Mouse (Mus musculus): ENCODE measurements around the gene 1700014D04Rik. TPM values are rescaled to one million over a fixed set of nuclear protein-coding genes. Genes with fewer than 3 reads are reported as not detected.

The 1700014D04Rik gene
- polyA plus RNA-seq, 1 experiment from 2014 or later = 0.14 TPM

GRCm38 (mm10) chr13:59768531-59768930 lies 22.0 kb upstream of the 1700014D04Rik start:
- no peak for ATAC-seq (ENCODE audit: low FRiP score)
- Histone ChIP-seq H3K4me2 (peak overlapping the region; percentile 74), H3K4me1 (peaks cover 47% of the 10 kb centered on the region), H3K27me3 (replicated peaks) (no peaks in the 10 kb centered on the region), H3K36me3 (peaks cover 10% of the 10 kb centered on the region), H3K4me3 (replicated peaks) (peak overlapping the region; percentile 91), H3K9ac (replicated peaks) (peak overlapping the region; percentile 80), H3K9me3 (replicated peaks) (no peaks in the 10 kb centered on the region), H3K27ac (replicated peaks) (no peak overlapping the region)
- 34% methylated on average over 13 of the region's 13 CpGs for WGBS

- no peak overlapping the region for H3K27ac ChIP-seq (replicated peaks)
- no peaks in the 10 kb centered on the region for H3K27me3 ChIP-seq (replicated peaks)
- no peak for ATAC-seq (ENCODE audit: low FRiP score)
- WGBS = 67% methylated on average over 11 of the region's 11 CpGs
- H3K4me2 ChIP-seq = peak overlapping the region; percentile 74
- no peak overlapping the region for H3K9ac ChIP-seq (replicated peaks)
- no peak overlapping the region for H3K4me3 ChIP-seq (replicated peaks)
- peaks cover 9% of the 10 kb centered on the region; the same call in 1 of the 2 replicates for H3K36me3 ChIP-seq
- H3K9me3 ChIP-seq (replicated peaks) = no peaks in the 10 kb centered on the region
- H3K4me1 ChIP-seq = peaks cover 47% of the 10 kb centered on the region
Observed at GRCm38 (mm10) chr13:59766786-59767515, 20.4 kb upstream of the 1700014D04Rik start.

GRCm38 (mm10) chr13:59762791-59763190 lies 16.2 kb upstream of the 1700014D04Rik start:
- peaks cover 46% of the 10 kb centered on the region for H3K36me3 ChIP-seq
- WGBS = 95% methylated on average over 7 of the region's 7 CpGs
- no peak overlapping the region for H3K4me2 ChIP-seq

GRCm38 (mm10) chr13:59756906-59757305 lies 10.4 kb upstream of the 1700014D04Rik start:
- 95% methylated on average over 7 of the region's 7 CpGs for WGBS

More at GRCm38 (mm10) chr13:59762791-59763190, 16.2 kb upstream of the 1700014D04Rik start:
- Histone ChIP-seq H3K27ac (replicated peaks) (no peak overlapping the region), H3K4me3 (replicated peaks) (no peak overlapping the region), H3K9ac (replicated peaks) (no peak overlapping the region), H3K4me1 (peaks cover 23% of the 10 kb centered on the region), H3K9me3 (replicated peaks) (no peaks in the 10 kb centered on the region), H3K27me3 (replicated peaks) (no peaks in the 10 kb centered on the region)
- ATAC-seq (ENCODE audit: low FRiP score) = no peak

GRCm38 (mm10) chr13:59750310-59750709 lies 3.8 kb upstream of the 1700014D04Rik start:
- H3K9ac ChIP-seq (replicated peaks) = no peak overlapping the region
- no peak for ATAC-seq (ENCODE audit: low FRiP score)
- no peaks in the 10 kb centered on the region for H3K9me3 ChIP-seq (replicated peaks)

More at GRCm38 (mm10) chr13:59756906-59757305, 10.4 kb upstream of the 1700014D04Rik start:
- Histone ChIP-seq H3K4me3 (replicated peaks) (no peak overlapping the region), H3K9me3 (replicated peaks) (no peaks in the 10 kb centered on the region), H3K27ac (replicated peaks) (no peak overlapping the region), H3K4me2 (no peak overlapping the region), H3K4me1 (no peaks in the 10 kb centered on the region), H3K27me3 (replicated peaks) (no peaks in the 10 kb centered on the region), H3K36me3 (peaks cover 68% of the 10 kb centered on the region), H3K9ac (replicated peaks) (no peak overlapping the region)
- ATAC-seq (ENCODE audit: low FRiP score) = no peak

GRCm38 (mm10) chr13:59746164-59746563 lies 388 bp downstream of the 1700014D04Rik start:
- Histone ChIP-seq H3K4me3 (replicated peaks) (no peak overlapping the region), H3K27ac (replicated peaks) (no peak overlapping the region), H3K9ac (replicated peaks) (no peak overlapping the region), H3K36me3 (no peaks in the 10 kb centered on the region), H3K9me3 (replicated peaks) (no peaks in the 10 kb centered on the region), H3K4me1 (no peaks in the 10 kb centered on the region), H3K4me2 (no peak overlapping the region), H3K27me3 (replicated peaks) (no peaks in the 10 kb centered on the region)
- no peak for ATAC-seq (ENCODE audit: low FRiP score)
- WGBS = 77% methylated on average over 6 of the region's 6 CpGs

More at GRCm38 (mm10) chr13:59750310-59750709, 3.8 kb upstream of the 1700014D04Rik start:
- 88% methylated on average over 12 of the region's 12 CpGs for whole genome bisulfite sequencing
- no peak overlapping the region for H3K27ac ChIP-seq (replicated peaks)
- H3K27me3 ChIP-seq (replicated peaks) = no peaks in the 10 kb centered on the region
- H3K4me1 ChIP-seq = no peaks in the 10 kb centered on the region
- H3K4me3 ChIP-seq (replicated peaks) = no peak overlapping the region
- H3K4me2 ChIP-seq = no peak overlapping the region
- H3K36me3 ChIP-seq = peaks cover 19% of the 10 kb centered on the region

GRCm38 (mm10) chr13:59745462-59745861 lies 1.1 kb downstream of the 1700014D04Rik start:
- no peaks in the 10 kb centered on the region for H3K36me3 ChIP-seq
- H3K4me2 ChIP-seq = no peak overlapping the region
- H3K4me1 ChIP-seq = no peaks in the 10 kb centered on the region
- H3K27me3 ChIP-seq (replicated peaks) = no peaks in the 10 kb centered on the region
- no peak for ATAC-seq (ENCODE audit: low FRiP score)
- no peak overlapping the region for H3K9ac ChIP-seq (replicated peaks)
- WGBS = 92% methylated on average over 6 of the region's 6 CpGs
- no peak overlapping the region for H3K27ac ChIP-seq (replicated peaks)
- H3K9me3 ChIP-seq (replicated peaks) = no peaks in the 10 kb centered on the region
- no peak overlapping the region for H3K4me3 ChIP-seq (replicated peaks)

- no peak overlapping the region for H3K9ac ChIP-seq (replicated peaks)
- WGBS = 83% methylated on average over 10 of the region's 10 CpGs
- no peak for ATAC-seq (ENCODE audit: low FRiP score)
Observed at GRCm38 (mm10) chr13:59741697-59742096, 4.9 kb downstream of the 1700014D04Rik start.

GRCm38 (mm10) chr13:59741096-59741495 lies 5.5 kb downstream of the 1700014D04Rik start:
- Histone ChIP-seq H3K9ac (replicated peaks) (no peak overlapping the region), H3K4me1 (no peaks in the 10 kb centered on the region), H3K27me3 (replicated peaks) (no peaks in the 10 kb centered on the region), H3K36me3 (no peaks in the 10 kb centered on the region), H3K27ac (replicated peaks) (no peak overlapping the region), H3K9me3 (replicated peaks) (no peaks in the 10 kb centered on the region), H3K4me2 (no peak overlapping the region), H3K4me3 (replicated peaks) (no peak overlapping the region)
- no peak for ATAC-seq (ENCODE audit: low FRiP score)
- 87% methylated on average over 11 of the region's 11 CpGs for WGBS

More at GRCm38 (mm10) chr13:59741697-59742096, 4.9 kb downstream of the 1700014D04Rik start:
- H3K4me1 ChIP-seq = no peaks in the 10 kb centered on the region
- H3K4me2 ChIP-seq = no peak overlapping the region
- no peak overlapping the region for H3K27ac ChIP-seq (replicated peaks)
- H3K9me3 ChIP-seq (replicated peaks) = no peaks in the 10 kb centered on the region
- no peaks in the 10 kb centered on the region for H3K36me3 ChIP-seq
- H3K27me3 ChIP-seq (replicated peaks) = no peaks in the 10 kb centered on the region
- no peak overlapping the region for H3K4me3 ChIP-seq (replicated peaks)

GRCm38 (mm10) chr13:59739397-59739796 lies 7.2 kb downstream of the 1700014D04Rik start:
- Histone ChIP-seq H3K9me3 (replicated peaks) (no peaks in the 10 kb centered on the region), H3K4me2 (no peak overlapping the region), H3K27ac (replicated peaks) (no peak overlapping the region), H3K9ac (replicated peaks) (no peak overlapping the region), H3K4me1 (no peaks in the 10 kb centered on the region), H3K36me3 (no peaks in the 10 kb centered on the region), H3K27me3 (replicated peaks) (no peaks in the 10 kb centered on the region), H3K4me3 (replicated peaks) (no peak overlapping the region)
- 94% methylated on average over 4 of the region's 4 CpGs for WGBS
- no peak for ATAC-seq (ENCODE audit: low FRiP score)

- Histone ChIP-seq H3K4me2 (no peak overlapping the region), H3K4me3 (replicated peaks) (no peak overlapping the region), H3K4me1 (no peaks in the 10 kb centered on the region), H3K27me3 (replicated peaks) (no peaks in the 10 kb centered on the region), H3K9me3 (replicated peaks) (no peaks in the 10 kb centered on the region), H3K27ac (replicated peaks) (no peak overlapping the region), H3K9ac (replicated peaks) (no peak overlapping the region), H3K36me3 (no peaks in the 10 kb centered on the region)
- no peak for ATAC-seq (ENCODE audit: low FRiP score)
- WGBS = 89% methylated on average over 2 of the region's 2 CpGs
Observed at GRCm38 (mm10) chr13:59738455-59738854, 8.1 kb downstream of the 1700014D04Rik start.

GRCm38 (mm10) chr13:59735190-59735589 lies 11.4 kb downstream of the 1700014D04Rik start:
- ATAC-seq (ENCODE audit: low FRiP score) = peak; percentile 57; the same call in 1 of the 2 replicates
- Histone ChIP-seq H3K9ac (replicated peaks) (no peak overlapping the region), H3K4me1 (no peaks in the 10 kb centered on the region), H3K4me3 (replicated peaks) (no peak overlapping the region), H3K9me3 (replicated peaks) (no peaks in the 10 kb centered on the region), H3K27ac (replicated peaks) (no peak overlapping the region), H3K36me3 (no peaks in the 10 kb centered on the region), H3K27me3 (replicated peaks) (no peaks in the 10 kb centered on the region), H3K4me2 (no peak overlapping the region)
- 40% methylated on average over 3 of the region's 3 CpGs for WGBS
